Mouse (Mus musculus) gastrocnemius, adult 18-20 months (tissue): ENCODE measurements around the gene Mgat4d. TPM values are rescaled to one million over a fixed set of nuclear protein-coding genes. Genes with fewer than 3 reads are reported as not detected.

Experiments used
- total RNA-seq, 2 experiments: library from RNA; stranded (reverse); gene quantifications; 2 replicates each; pipeline ENCODE4 v1.2.3; 2021

Mgat4d gene
- total RNA-seq, 2 experiments from 2014 or later = not detected

Other genes with a start within 250 kb of the Mgat4d start
- 1 to 10 TPM in 1 of 2 experiments, under 1 TPM in 1; 0.64 to 1.3 TPM for gene Tbc1d9, start 183.1 kb upstream of the Mgat4d start, total RNA-seq
- gene Gm10645, start 182.3 kb upstream of the Mgat4d start, total RNA-seq = not detected
- not detected for gene Ucp1, start 58.1 kb upstream of the Mgat4d start, total RNA-seq
- gene Elmod2, start 16.0 kb upstream of the Mgat4d start, total RNA-seq = 1 to 10 TPM; 5.2 to 6.9 TPM
- gene Clgn, start 41.4 kb downstream of the Mgat4d start, total RNA-seq = not detected
- 10 to 100 TPM; 52.2 to 55.3 TPM for gene Scoc, start 109.9 kb downstream of the Mgat4d start, total RNA-seq
- not detected for gene Olfr370, start 187.3 kb downstream of the Mgat4d start, total RNA-seq
- gene Ndufb7, start 218.2 kb downstream of the Mgat4d start, total RNA-seq = 100 to 1,000 TPM; 308 to 352 TPM